Mouse (Mus musculus) embryonic facial prominence, embryonic 11.5 days (tissue): ENCODE results near the gene Hspa2. TPM values are rescaled to one million over a fixed set of nuclear protein-coding genes. Genes with fewer than 3 reads are reported as not detected.

Source experiments
- ATAC-seq: fragments of 200-750 bp; cut with Nextera tagmentation; replicated peaks from 2 replicates; pipeline ENCODE4 v1.8.0; 2017; ENCODE audit warnings: low read depth; ENCODE audit not compliant: insufficient number of reproducible peaks, low FRiP score, low TSS enrichment
- DNase-seq: peaks from one replicate; pipeline ENCODE4 v3.0.0-alpha.2; 2015; ENCODE audit warnings: low spot score
- H3K27ac ChIP-seq: fragments of 300-500 bp; sonication (generic); replicated peaks from 2 replicates; pipeline ENCODE4 v1.5.1; 2014; ENCODE audit warnings: mild to moderate bottlenecking, low read depth, low read length, control low read depth
- H3K27me3 ChIP-seq: fragments of 300-500 bp; sonication (generic); 2 replicates; pipeline ENCODE4 v1.6.1; 2014; ENCODE audit warnings: mild to moderate bottlenecking, low read length, moderate library complexity, mixed read lengths; ENCODE audit not compliant: control insufficient read depth, insufficient read depth
- H3K36me3 ChIP-seq: fragments of 300-500 bp; sonication (generic); replicated peaks from 2 replicates; pipeline ENCODE4 v1.6.1; 2014; ENCODE audit warnings: low read depth, mild to moderate bottlenecking, low read length, moderate library complexity, mixed read lengths; ENCODE audit not compliant: control insufficient read depth, insufficient read depth
- H3K4me1 ChIP-seq: fragments of 300-500 bp; sonication (generic); 2 replicates; pipeline ENCODE4 v1.6.1; 2014; ENCODE audit warnings: low read length, mixed read lengths; ENCODE audit not compliant: control insufficient read depth, insufficient read depth
- H3K4me2 ChIP-seq: fragments of 300-500 bp; sonication (generic); 2 replicates; pipeline ENCODE4 v1.6.1; 2014; ENCODE audit warnings: low read depth, mild to moderate bottlenecking, control low read depth, low read length, moderate library complexity
- H3K4me3 ChIP-seq: fragments of 300-500 bp; sonication (generic); 2 replicates; pipeline ENCODE4 v1.5.1; 2014; ENCODE audit warnings: low read depth, low read length, control low read depth
- H3K9ac ChIP-seq: fragments of 300-500 bp; sonication (generic); replicated peaks from 2 replicates; pipeline ENCODE4 v1.6.1; 2014; ENCODE audit warnings: mild to moderate bottlenecking, control low read depth, low read length
- H3K9me3 ChIP-seq: fragments of 300-500 bp; sonication (generic); replicated peaks from 2 replicates; pipeline ENCODE4 v1.6.1; 2016; ENCODE audit warnings: mild to moderate bottlenecking, low read length, inconsistent platforms, mixed read lengths; ENCODE audit not compliant: control insufficient read depth
- WGBS: fragments of 180-500 bp; shearing (Covaris S2); extraction: QIAGEN DNeasy Blood & Tissue Kit; methylation state at CpG from one replicate; pipeline ENCODE4 v1.1.7; 2014; 5-methylcytosine and 5-hydroxymethylcytosine counted together
- polyA plus RNA-seq: library from polyadenylated mRNA; unstranded; fragments of >200 nt; fragmentation: Nextera tagmentation; extraction: Ambion mirVana; gene quantifications from 2 replicates; pipeline ENCODE4 v1.2.1, GENCODE M21; 2014

Gene Hspa2
- polyA plus RNA-seq, 1 experiment from 2014 or later: 3.9 TPM

- H3K4me2 ChIP-seq: no peak overlapping the region
- no peaks in the 10 kb centered on the region for H3K9me3 ChIP-seq
- no peak overlapping the region for H3K4me3 ChIP-seq
- no peaks in the 10 kb centered on the region for H3K36me3 ChIP-seq
- no peaks in the 10 kb centered on the region for H3K4me1 ChIP-seq
- DNase-seq (no peak), ATAC-seq (no peak)
- H3K9ac ChIP-seq: no peak overlapping the region
- H3K27ac ChIP-seq: no peak overlapping the region
- WGBS: 78% methylated on average over 6 of the region's 6 CpGs
- no peaks in the 10 kb centered on the region for H3K27me3 ChIP-seq
Measured at GRCm38 (mm10) chr12:76444862-76445261, 40.9 kb downstream of the Hspa2 start.

GRCm38 (mm10) chr12:76446201-76446600 is 42.2 kb downstream of the Hspa2 start:
- DNase-seq (no peak), ATAC-seq (no peak)
- H3K9me3 ChIP-seq: no peaks in the 10 kb centered on the region
- 91% methylated on average over 11 of the region's 11 CpGs for WGBS
- no peak overlapping the region for H3K27ac ChIP-seq
- H3K9ac ChIP-seq: no peak overlapping the region
- H3K4me3 ChIP-seq: no peak overlapping the region
- no peak overlapping the region for H3K4me2 ChIP-seq
- no peaks in the 10 kb centered on the region for H3K36me3 ChIP-seq
- no peaks in the 10 kb centered on the region for H3K27me3 ChIP-seq
- no peaks in the 10 kb centered on the region for H3K4me1 ChIP-seq

- Histone ChIP-seq H3K4me3 (no peak overlapping the region), H3K27ac (no peak overlapping the region), H3K4me2 (no peak overlapping the region), H3K36me3 (no peaks in the 10 kb centered on the region), H3K9me3 (no peaks in the 10 kb centered on the region), H3K27me3 (no peaks in the 10 kb centered on the region), H3K4me1 (no peaks in the 10 kb centered on the region), H3K9ac (no peak overlapping the region)
- ATAC-seq (no peak), DNase-seq (no peak)
- WGBS: 77% methylated on average over 6 of the region's 6 CpGs
Measured at GRCm38 (mm10) chr12:76448127-76448526, 44.2 kb downstream of the Hspa2 start.

DNA sequence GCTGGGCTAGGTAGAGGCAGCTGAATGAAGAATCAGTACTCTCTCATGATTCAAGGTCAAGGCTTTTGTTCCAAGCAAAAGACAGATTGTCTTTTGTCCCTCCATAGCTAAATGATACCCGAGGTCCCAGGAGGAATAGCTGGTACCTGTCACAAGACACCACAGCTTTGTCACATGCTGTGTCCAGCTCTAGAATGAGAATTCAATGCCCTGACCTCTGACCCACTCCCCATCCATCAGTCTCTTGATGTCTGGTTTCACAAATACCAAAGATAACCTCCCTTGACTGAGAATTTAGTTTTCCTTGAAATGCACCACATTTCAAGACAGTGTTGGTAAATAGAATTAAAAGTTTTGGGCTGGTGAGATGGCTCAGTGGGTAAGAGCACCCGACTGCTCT is 48.2 kb downstream of the Hspa2 start:
- DNase-seq (no peak), ATAC-seq (no peak)
- Histone ChIP-seq H3K9me3 (no peaks in the 10 kb centered on the region), H3K4me3 (no peak overlapping the region), H3K27me3 (no peaks in the 10 kb centered on the region), H3K36me3 (no peaks in the 10 kb centered on the region), H3K4me2 (no peak overlapping the region), H3K4me1 (no peaks in the 10 kb centered on the region), H3K27ac (no peak overlapping the region), H3K9ac (no peak overlapping the region)
- WGBS: 81% methylated on average over 2 of the region's 2 CpGs

Other genes starting within 250 kb of the Hspa2 start
- 0.47 and 0.62 TPM in 2 replicates for gene Esr2, start 226.9 kb upstream of the Hspa2 start, polyA plus RNA-seq
- gene Tex21, start 157.4 kb upstream of the Hspa2 start, polyA plus RNA-seq: not detected in 2 replicates
- gene Mthfd1, start 148.9 kb upstream of the Hspa2 start, polyA plus RNA-seq: 85.5 and 85.8 TPM in 2 replicates
- 1.9 and 2.0 TPM in 2 replicates for gene Akap5, start 79.3 kb upstream of the Hspa2 start, polyA plus RNA-seq
- 21.2 and 22.3 TPM in 2 replicates for gene Zbtb25, start 34.6 kb upstream of the Hspa2 start, polyA plus RNA-seq
- 11.3 and 11.7 TPM in 2 replicates for gene Zbtb1, start 33.9 kb upstream of the Hspa2 start, polyA plus RNA-seq
- gene Ppp1r36, start 13.4 kb downstream of the Hspa2 start, polyA plus RNA-seq: 1.2 and 2.5 TPM in 2 replicates
- 2.0 and 2.1 TPM in 2 replicates for gene Plekhg3, start 126.7 kb downstream of the Hspa2 start, polyA plus RNA-seq